Mouse (Mus musculus) c-Kit-negative CD71-positive TER-119-positive erythroid progenitor cells, embryonic 14.5 days (primary cell): ENCODE data around the gene Tenm3.

Source experiments
- DNase-seq: peaks from one replicate; pipeline ENCODE4 v3.0.0-alpha.2; 2013; ENCODE audit warnings: low read depth, low spot score

Tenm3 gene

GRCm38 (mm10) chr8:48665193-48665592 is 178.6 kb downstream of the Tenm3 start:
- DNase-seq: no peak

GRCm38 (mm10) chr8:48659226-48659625 is 184.5 kb downstream of the Tenm3 start:
- no peak for DNase-seq

- no peak for DNase-seq
Observed at GRCm38 (mm10) chr8:48655381-48656043, 188.2 kb downstream of the Tenm3 start.

GRCm38 (mm10) chr8:48649845-48650244 is 193.9 kb downstream of the Tenm3 start:
- DNase-seq: no peak

GRCm38 (mm10) chr8:48649415-48649814 is 194.3 kb downstream of the Tenm3 start:
- DNase-seq: no peak

- no peak for DNase-seq
Observed at GRCm38 (mm10) chr8:48646110-48646509, 197.6 kb downstream of the Tenm3 start.

GRCm38 (mm10) chr8:48638129-48638528 is 205.6 kb downstream of the Tenm3 start:
- no peak for DNase-seq

GRCm38 (mm10) chr8:48636979-48637378 is 206.8 kb downstream of the Tenm3 start:
- DNase-seq: no peak

GRCm38 (mm10) chr8:48635815-48636214 is 207.9 kb downstream of the Tenm3 start:
- DNase-seq: no peak

- DNase-seq: no peak
Observed at GRCm38 (mm10) chr8:48633426-48633825, 210.3 kb downstream of the Tenm3 start.

GRCm38 (mm10) chr8:48622517-48623153 is 221.1 kb downstream of the Tenm3 start:
- DNase-seq: no peak

GRCm38 (mm10) chr8:48615088-48615487 is 228.7 kb downstream of the Tenm3 start:
- DNase-seq: no peak

GRCm38 (mm10) chr8:48611934-48612512 is 231.7 kb downstream of the Tenm3 start:
- no peak for DNase-seq

- no peak for DNase-seq
Observed at GRCm38 (mm10) chr8:48611126-48611525, 232.6 kb downstream of the Tenm3 start.

- DNase-seq: no peak
Observed at GRCm38 (mm10) chr8:48610316-48610715, 233.4 kb downstream of the Tenm3 start.

GRCm38 (mm10) chr8:48609684-48610083 is 234.1 kb downstream of the Tenm3 start:
- no peak for DNase-seq

- DNase-seq: no peak
Observed at GRCm38 (mm10) chr8:48604190-48604897, 239.4 kb downstream of the Tenm3 start.

GRCm38 (mm10) chr8:48603165-48603840 is 240.4 kb downstream of the Tenm3 start:
- DNase-seq: no peak

GRCm38 (mm10) chr8:48601621-48602020 is 242.1 kb downstream of the Tenm3 start:
- DNase-seq: no peak

GRCm38 (mm10) chr8:48599028-48599427 is 244.7 kb downstream of the Tenm3 start:
- DNase-seq: no peak

- no peak for DNase-seq
Observed at GRCm38 (mm10) chr8:48596332-48596731, 247.4 kb downstream of the Tenm3 start.

- no peak for DNase-seq
Observed at GRCm38 (mm10) chr8:48591818-48592217, 251.9 kb downstream of the Tenm3 start.
